ENCODE assay signal across 21 mouse cellular contexts in the genomic region with DNA sequence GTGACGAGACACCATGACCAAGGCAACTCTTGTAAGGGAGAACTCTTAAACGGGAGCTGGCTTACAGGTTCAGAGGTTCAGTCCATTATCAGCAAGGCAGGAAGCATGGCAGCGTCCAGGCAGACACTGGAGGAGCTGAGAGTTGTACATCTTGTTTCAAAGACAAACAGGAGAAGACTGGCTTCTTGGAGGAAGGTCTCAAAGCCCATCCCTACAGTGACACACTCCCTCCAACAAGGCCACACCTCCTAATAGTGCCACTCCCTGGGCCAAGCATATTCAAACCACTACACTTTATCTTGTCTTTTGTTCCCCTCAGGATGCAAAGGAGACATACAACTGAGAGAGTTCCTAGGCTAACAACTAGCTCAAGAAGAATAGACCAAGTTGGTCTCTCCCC. TPM values are rescaled to one million over a fixed set of nuclear protein-coding genes. Genes with fewer than 3 reads are reported as not detected.
DNase-seq lines count a peak whose midpoint lies in the region; ATAC-seq and TF ChIP-seq lines count a peak whose summit lies in the region.
"Had no signal": no experiment of that assay in that cellular context is flagged by ENCODE, and none has a peak within 500 bp of the region (broad histone marks: within the 10 kb centered on the region; RNA-seq: fewer than 3 reads in every experiment).

No protein-coding gene starts in this region.

- no peak for TF ChIP-seq POLR2A in heart, adult 2 months (IDR thresholded peaks at IDR 0.05; ENCODE audit: insufficient read depth, low read depth, low read length)

- no peak for TF ChIP-seq EP300 in heart, adult 2 months (IDR thresholded peaks at IDR 0.05; ENCODE audit: insufficient read depth, low read depth, low read length)

- DNase-seq in heart, embryonic 10.5 days (ENCODE audit: low spot score): peak; percentile 72
- no peak for DNase-seq in heart, adult 2 months
- no peak for DNase-seq in hindbrain, postnatal 0 days (ENCODE audit: low spot score)
- DNase-seq in left cerebral cortex, adult 11 months (ENCODE audit: low spot score): no peak
- DNase-seq in layer of hippocampus, adult 8-10 months (ENCODE audit: low spot score in 2 of 2): no peak
- DNase-seq: adrenal gland, postnatal 10 days; B cell, adult 2 months; cerebellum, adult 11-12 months; cerebellum, adult 9-10 months; cerebellum, postnatal 25 days; gastrocnemius, postnatal 36 days; heart, postnatal 14 days had no signal

- H3K79me2 ChIP-seq in heart, adult 2 months (replicated peaks; ENCODE audit: control insufficient read depth, insufficient read depth, low read length): no peaks in the 10 kb centered on the region

- TF ChIP-seq CTCF in heart, adult 2 months (IDR thresholded peaks at IDR 0.05): no peak
- no peak for TF ChIP-seq CTCF in hindbrain, postnatal 0 days (IDR thresholded peaks at IDR 0.05; ENCODE audit: low read depth)
- no peak for TF ChIP-seq CTCF in E14TG2a.4 (conservative IDR thresholded peaks at IDR 0.05; ENCODE audit: low read length)

- H3K4me3 ChIP-seq in heart, embryonic 10.5 days: no peak overlapping the region
- no peak overlapping the region for H3K4me3 ChIP-seq in heart, adult 2 months
- H3K4me3 ChIP-seq in hindbrain, postnatal 0 days (ENCODE audit: low read length): no peak overlapping the region
- no peak overlapping the region for H3K4me3 ChIP-seq in hindbrain, embryonic 12.5 days
- H3K4me3 ChIP-seq in E14TG2a.4 (replicated peaks; ENCODE audit: low read length): peak overlapping the region; percentile 43
- no peak overlapping the region for H3K4me3 ChIP-seq in midbrain, embryonic 15.5 days
- H3K4me3 ChIP-seq: embryonic facial prominence, embryonic 12.5 days; forebrain, embryonic 15.5 days; heart, embryonic 15.5 days had no signal

- 64% methylated on average over 3 of the region's 3 CpGs for WGBS in heart, embryonic 10.5 days
- 67% methylated on average over 3 of the region's 3 CpGs for WGBS in heart, adult 2 months
- 84% methylated on average over 3 of the region's 3 CpGs for WGBS in hindbrain, postnatal 0 days
- 90% methylated on average over 3 of the region's 3 CpGs for WGBS in hindbrain, embryonic 12.5 days
- 90% methylated on average over 3 of the region's 3 CpGs for WGBS in midbrain, embryonic 15.5 days

- no peaks in the 10 kb centered on the region for H3K27me3 ChIP-seq in heart, embryonic 10.5 days (ENCODE audit: insufficient read depth, poor library complexity, severe bottlenecking)
- peaks cover 2% of the 10 kb centered on the region; the same call in 1 of the 2 replicates for H3K27me3 ChIP-seq in heart, adult 2 months (ENCODE audit: control insufficient read depth, insufficient read depth, low read length)
- H3K27me3 ChIP-seq in hindbrain, postnatal 0 days (ENCODE audit: insufficient read depth, low read length): no peaks in the 10 kb centered on the region
- H3K27me3 ChIP-seq in hindbrain, embryonic 12.5 days: no peaks in the 10 kb centered on the region
- peaks cover 24% of the 10 kb centered on the region for H3K27me3 ChIP-seq in E14TG2a.4 (ENCODE audit: insufficient read depth, low read length)
- no peaks in the 10 kb centered on the region for H3K27me3 ChIP-seq in midbrain, embryonic 15.5 days (replicated peaks)
- H3K27me3 ChIP-seq: embryonic facial prominence, embryonic 12.5 days; forebrain, embryonic 15.5 days; heart, embryonic 15.5 days had no signal

- no peak overlapping the region for H3K27ac ChIP-seq in heart, embryonic 10.5 days
- no peak overlapping the region for H3K27ac ChIP-seq in heart, adult 2 months
- no peak overlapping the region for H3K27ac ChIP-seq in hindbrain, postnatal 0 days
- no peak overlapping the region for H3K27ac ChIP-seq in hindbrain, embryonic 12.5 days
- H3K27ac ChIP-seq in midbrain, embryonic 15.5 days: no peak overlapping the region
- H3K27ac ChIP-seq: embryonic facial prominence, embryonic 12.5 days; forebrain, embryonic 15.5 days; heart, embryonic 15.5 days had no signal

- no peaks in the 10 kb centered on the region for H3K36me3 ChIP-seq in heart, embryonic 10.5 days
- H3K36me3 ChIP-seq in heart, adult 2 months (ENCODE audit: control insufficient read depth, insufficient read depth, low read length): no peaks in the 10 kb centered on the region
- no peaks in the 10 kb centered on the region for H3K36me3 ChIP-seq in hindbrain, postnatal 0 days (ENCODE audit: insufficient read depth, low read length)
- H3K36me3 ChIP-seq in hindbrain, embryonic 12.5 days: no peaks in the 10 kb centered on the region
- H3K36me3 ChIP-seq in E14TG2a.4 (ENCODE audit: insufficient read depth, low read length): no peaks in the 10 kb centered on the region; the same call in 1 of the 2 replicates
- H3K36me3 ChIP-seq in midbrain, embryonic 15.5 days (replicated peaks): no peaks in the 10 kb centered on the region
- H3K36me3 ChIP-seq: embryonic facial prominence, embryonic 12.5 days; heart, embryonic 15.5 days had no signal

- no peaks in the 10 kb centered on the region for H3K9me3 ChIP-seq in heart, embryonic 10.5 days
- no peaks in the 10 kb centered on the region for H3K9me3 ChIP-seq in hindbrain, postnatal 0 days (ENCODE audit: low read length)
- H3K9me3 ChIP-seq in hindbrain, embryonic 12.5 days (replicated peaks): no peaks in the 10 kb centered on the region
- H3K9me3 ChIP-seq in E14TG2a.4 (ENCODE audit: low read length): peaks cover 1% of the 10 kb centered on the region
- H3K9me3 ChIP-seq in midbrain, embryonic 15.5 days: no peaks in the 10 kb centered on the region
- H3K9me3 ChIP-seq: embryonic facial prominence, embryonic 12.5 days; forebrain, embryonic 15.5 days; heart, embryonic 15.5 days had no signal

- peak overlapping the region; percentile 78; the same call in 1 of the 2 replicates for H3K4me2 ChIP-seq in hindbrain, postnatal 0 days (ENCODE audit: low read depth, low read length)
- H3K4me2 ChIP-seq in hindbrain, embryonic 12.5 days (replicated peaks): no peak overlapping the region
- peak overlapping the region; percentile 64; the same call in 1 of the 2 replicates for H3K4me2 ChIP-seq in midbrain, embryonic 15.5 days
- H3K4me2 ChIP-seq: embryonic facial prominence, embryonic 12.5 days; heart, embryonic 11.5 days; heart, embryonic 15.5 days had no signal

- ATAC-seq in hindbrain, postnatal 0 days: no peak
- ATAC-seq in hindbrain, embryonic 12.5 days (ENCODE audit: low FRiP score): no peak
- ATAC-seq in midbrain, embryonic 15.5 days (replicated peaks): no peak
- ATAC-seq: CD4-positive, CD25-positive, alpha-beta regulatory T cell, adult 4 months; forebrain, embryonic 15.5 days; Patski had no signal

- intact Hi-C loops in heart, adult 2 months (cut with DNase I): loop anchor here (2.0 kb wide), 1 partner anchor 37 kb away; no protein-coding TSS in a partner anchor

- no peak overlapping the region for H3K9ac ChIP-seq in heart, adult 2 months (ENCODE audit: low read depth, low read length)
- H3K9ac ChIP-seq in hindbrain, postnatal 0 days (replicated peaks; ENCODE audit: low read length): no peak overlapping the region
- H3K9ac ChIP-seq in hindbrain, embryonic 12.5 days: no peak overlapping the region
- no peak overlapping the region for H3K9ac ChIP-seq in midbrain, embryonic 15.5 days
- H3K9ac ChIP-seq: embryonic facial prominence, embryonic 12.5 days; forebrain, embryonic 15.5 days; heart, embryonic 15.5 days had no signal

- peaks cover 18% of the 10 kb centered on the region; the same call in 1 of the 2 replicates for H3K4me1 ChIP-seq in heart, embryonic 10.5 days
- H3K4me1 ChIP-seq in heart, adult 2 months (ENCODE audit: control insufficient read depth, insufficient read depth, low read length): no peaks in the 10 kb centered on the region
- H3K4me1 ChIP-seq in hindbrain, postnatal 0 days (ENCODE audit: insufficient read depth, low read length): peaks cover 9% of the 10 kb centered on the region
- peaks cover 4% of the 10 kb centered on the region for H3K4me1 ChIP-seq in hindbrain, embryonic 12.5 days
- peaks cover 56% of the 10 kb centered on the region for H3K4me1 ChIP-seq in E14TG2a.4 (replicated peaks; ENCODE audit: low read depth, low read length)
- peaks cover 37% of the 10 kb centered on the region for H3K4me1 ChIP-seq in midbrain, embryonic 15.5 days

RNA-seq across cellular contexts. Expression of a gene that starts 2.6 kb away (rescaled TPM):
- polyA plus RNA-seq in heart, embryonic 10.5 days (2016; fragmentation: Nextera tagmentation; extraction: Ambion mirVana): 26.5 and 27.7 TPM in 2 replicates
- 1 to 10 TPM; 1.6 to 2.0 TPM for total RNA-seq in heart, adult 2 months (2021)
- 2.3 and 2.4 TPM in 2 replicates for polyA plus RNA-seq in heart, adult 2 months (2012; rRNA removed)
- 67.0 and 73.5 TPM in 2 replicates for total RNA-seq in hindbrain, postnatal 0 days (2014; rRNA removed)
- 90.6 and 91.2 TPM in 2 replicates for polyA plus RNA-seq in hindbrain, postnatal 0 days (2015; fragmentation: Nextera tagmentation; extraction: Ambion mirVana)
- polyA plus RNA-seq in hindbrain, embryonic 12.5 days (2016; fragmentation: Nextera tagmentation; extraction: Ambion mirVana): 51.0 and 53.7 TPM in 2 replicates
- 101 and 103 TPM in 2 replicates for polyA plus RNA-seq in midbrain, embryonic 15.5 days (2015; fragmentation: Nextera tagmentation; extraction: Ambion mirVana)
- total RNA-seq in layer of hippocampus, adult 8-10 months (2022): 10 to 100 TPM; 41.6 to 44.5 (median 42.1) TPM
